Mouse (Mus musculus): ENCODE measurements around the gene Peg3.
"Not testable (repeated sequence)": the region's sequence is repeated elsewhere in the genome, so short reads cannot be mapped to it uniquely, and the experiment has no call there.

Peg3 gene

GRCm38 (mm10) chr7:6730241-6730640 is at the start of gene Peg3, which contains the start of gene Usp29:
Gene Peg3, minus strand, starts transcription at chr7:6730431.
Gene Usp29, plus strand, starts transcription at chr7:6730578.
- DNase-seq: peak; percentile 18

DNA sequence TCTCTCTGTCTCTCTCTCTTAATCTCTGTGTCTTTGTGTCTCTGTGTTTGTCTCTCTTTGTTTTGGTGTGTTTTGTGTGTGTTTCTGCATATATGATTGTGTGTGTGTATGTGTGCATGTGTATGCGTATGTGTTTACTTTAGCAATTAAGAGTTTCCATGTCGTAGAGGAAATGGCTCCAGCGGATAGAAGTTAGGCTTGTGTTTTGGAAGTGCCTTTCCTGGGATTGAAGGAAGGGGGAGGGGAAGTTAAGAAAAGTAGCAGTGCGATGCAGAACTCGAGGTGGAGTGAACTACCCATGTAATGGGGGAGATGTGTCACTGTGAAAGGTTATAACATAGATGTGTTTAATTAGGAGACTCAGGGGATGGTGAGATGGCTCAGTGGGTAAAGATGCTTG is 48.9 kb upstream of the Peg3 start:
- no peak for DNase-seq

DNA sequence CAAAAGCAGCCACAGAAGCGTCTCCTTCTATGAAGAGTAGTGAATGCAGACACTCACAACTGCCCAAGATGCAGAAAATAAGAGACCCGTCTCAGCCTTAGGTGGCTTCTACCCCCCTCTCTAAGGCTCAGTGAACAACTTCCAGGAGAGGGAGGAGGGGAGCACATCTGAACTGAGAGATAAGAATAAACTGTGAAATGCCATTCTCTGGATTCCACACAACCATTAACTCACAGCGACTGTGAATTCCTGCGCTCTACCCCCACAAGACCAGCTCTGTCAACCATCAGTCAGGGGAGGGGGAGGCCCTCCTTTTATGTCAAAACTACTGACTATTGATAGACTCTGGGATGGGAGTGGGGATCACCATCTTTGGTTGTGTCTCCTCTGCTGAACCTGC is 47.5 kb upstream of the Peg3 start:
- DNase-seq: no peak

- DNase-seq: no peak
Observed at GRCm38 (mm10) chr7:6777107-6777506, 46.9 kb upstream of the Peg3 start.

- DNase-seq: no peak
Observed at GRCm38 (mm10) chr7:6776314-6777059, 46.3 kb upstream of the Peg3 start.

DNA sequence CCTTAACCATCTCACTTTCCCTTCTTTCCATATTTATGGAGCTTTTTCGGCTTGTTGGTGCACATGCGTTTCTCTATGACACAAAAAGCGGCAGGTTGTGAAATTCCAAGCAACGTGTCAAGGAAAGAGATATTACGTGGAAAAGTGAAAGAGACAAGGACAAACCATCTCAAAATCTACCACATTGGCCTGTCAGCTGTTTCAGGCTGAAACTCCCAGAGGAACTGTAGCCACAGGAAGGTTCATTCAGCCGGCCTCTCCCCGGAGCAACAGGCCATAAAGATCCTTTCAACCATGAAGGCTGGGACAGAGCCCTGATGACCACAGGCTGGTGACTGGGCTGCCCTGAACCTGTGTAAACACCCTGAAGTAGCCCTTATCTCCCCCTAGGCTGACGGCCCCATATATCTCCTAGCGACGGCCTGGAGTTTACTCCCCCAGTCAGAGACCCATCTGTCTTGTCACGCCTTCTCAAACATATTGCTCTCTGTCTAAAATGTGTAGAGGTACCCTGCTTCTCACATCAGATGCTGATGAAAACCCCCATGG is 43.7 kb upstream of the Peg3 start:
- not testable (repeated sequence) for DNase-seq

- no peak for DNase-seq
Observed at GRCm38 (mm10) chr7:6770286-6770685, 40.1 kb upstream of the Peg3 start.

DNA sequence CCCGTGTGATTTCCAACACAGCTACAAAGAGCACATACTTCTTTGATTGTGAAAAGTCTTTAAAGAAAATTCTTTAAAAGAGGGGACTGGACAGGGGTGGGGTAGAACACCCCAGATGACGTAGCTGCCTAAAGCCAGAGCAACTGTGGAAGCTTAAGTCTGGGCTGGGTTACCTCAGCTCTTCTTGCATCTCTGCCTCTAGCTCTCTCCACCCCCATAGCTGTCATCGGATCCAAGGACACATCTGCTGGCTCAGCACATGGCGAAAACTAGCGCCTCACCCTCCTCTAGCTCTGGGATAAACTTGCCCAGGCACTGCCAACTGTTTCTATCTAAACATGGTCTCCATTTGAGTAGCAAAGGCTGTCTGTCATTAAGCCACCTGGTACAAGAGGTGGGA is 35.0 kb upstream of the Peg3 start:
- no peak for DNase-seq

GRCm38 (mm10) chr7:6760170-6760569 is 29.9 kb upstream of the Peg3 start:
- no peak for DNase-seq

GRCm38 (mm10) chr7:6759698-6760097 is 29.5 kb upstream of the Peg3 start:
- DNase-seq: no peak

- DNase-seq: no peak
Observed at GRCm38 (mm10) chr7:6756777-6757291, 26.6 kb upstream of the Peg3 start.

DNA sequence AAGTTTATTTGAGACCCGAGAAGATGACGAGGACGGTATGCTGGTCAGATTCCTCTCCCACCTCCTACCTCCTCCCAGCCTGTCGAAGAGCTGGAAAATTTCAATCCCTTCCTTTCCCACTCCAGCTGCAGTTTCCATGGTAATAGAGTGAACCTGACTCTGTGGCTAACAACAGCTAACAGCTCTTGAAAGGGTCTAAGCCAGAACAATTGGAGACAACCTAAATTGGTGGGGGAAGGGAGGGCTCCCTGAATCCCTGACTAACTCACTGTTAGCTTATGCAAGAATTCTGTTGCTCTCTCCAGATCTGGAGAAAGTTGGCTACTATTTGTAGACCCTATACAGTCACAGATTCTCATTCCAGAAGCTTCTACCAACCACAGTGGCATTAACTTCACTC is 23.2 kb upstream of the Peg3 start:
- DNase-seq: no peak

- DNase-seq: no peak
Observed at GRCm38 (mm10) chr7:6749196-6749595, 19.0 kb upstream of the Peg3 start.

DNA sequence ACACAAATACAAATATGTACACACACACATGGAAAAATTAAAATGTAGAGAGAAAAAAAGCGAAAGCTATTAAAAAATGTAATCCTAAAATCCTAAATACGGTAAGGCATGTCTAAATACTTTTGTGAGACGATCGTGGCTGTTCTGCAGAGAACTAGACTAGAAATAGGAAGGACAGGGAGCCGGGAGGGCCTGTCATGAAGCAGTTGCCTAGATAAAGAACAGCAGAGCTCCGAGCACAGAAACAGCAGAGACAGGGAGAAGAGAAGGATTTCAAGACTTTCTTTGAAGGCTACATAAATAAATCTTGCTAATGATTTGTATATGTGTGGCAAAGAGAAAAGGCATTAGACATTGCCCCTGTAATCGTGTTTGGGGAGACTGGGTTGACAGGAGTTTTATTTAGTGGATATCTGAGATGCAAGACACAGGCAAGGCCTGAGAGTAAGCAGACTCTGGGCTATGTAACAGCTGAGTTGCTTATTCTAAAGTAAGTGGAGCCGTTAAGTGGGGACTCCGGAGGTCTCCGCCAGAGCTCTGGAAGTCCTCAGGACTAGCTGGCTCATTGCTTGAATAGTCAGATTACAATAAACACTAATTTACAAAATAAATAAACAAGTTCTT is 14.2 kb upstream of the Peg3 start:
- no peak for DNase-seq

DNA sequence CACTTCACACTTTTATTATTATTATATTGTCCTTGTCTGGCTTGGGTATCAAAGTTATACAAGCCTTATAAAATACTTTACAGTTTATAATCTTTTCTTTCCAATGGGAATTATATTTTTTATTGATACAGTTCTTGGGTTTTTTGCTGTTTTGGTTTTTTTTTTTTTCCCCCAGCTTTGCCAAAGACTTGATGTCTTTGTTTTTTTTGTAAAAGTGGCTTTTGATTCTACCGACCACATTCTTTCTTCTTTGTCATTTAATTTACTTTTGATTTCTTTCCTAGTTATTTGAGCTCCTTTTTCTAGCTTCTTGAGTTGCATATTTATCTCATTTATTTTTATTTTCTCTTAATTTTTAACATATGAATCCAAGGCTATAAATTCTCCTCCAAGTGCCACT is 5.8 kb upstream of the Peg3 start:
- no peak for DNase-seq

- DNase-seq: no peak
Observed at GRCm38 (mm10) chr7:6731930-6732329, 1.7 kb upstream of the Peg3 start.

GRCm38 (mm10) chr7:6731373-6731772 is 1.1 kb upstream of the Peg3 start:
- no peak for DNase-seq

- DNase-seq: no peak
Observed at GRCm38 (mm10) chr7:6730801-6731200, 570 bp upstream of the Peg3 start.

- DNase-seq: peak; percentile 66
Observed at GRCm38 (mm10) chr7:6729061-6729817, 992 bp downstream of the Peg3 start.

GRCm38 (mm10) chr7:6728263-6728931 is 1.8 kb downstream of the Peg3 start:
- peak; percentile 13 for DNase-seq

DNA sequence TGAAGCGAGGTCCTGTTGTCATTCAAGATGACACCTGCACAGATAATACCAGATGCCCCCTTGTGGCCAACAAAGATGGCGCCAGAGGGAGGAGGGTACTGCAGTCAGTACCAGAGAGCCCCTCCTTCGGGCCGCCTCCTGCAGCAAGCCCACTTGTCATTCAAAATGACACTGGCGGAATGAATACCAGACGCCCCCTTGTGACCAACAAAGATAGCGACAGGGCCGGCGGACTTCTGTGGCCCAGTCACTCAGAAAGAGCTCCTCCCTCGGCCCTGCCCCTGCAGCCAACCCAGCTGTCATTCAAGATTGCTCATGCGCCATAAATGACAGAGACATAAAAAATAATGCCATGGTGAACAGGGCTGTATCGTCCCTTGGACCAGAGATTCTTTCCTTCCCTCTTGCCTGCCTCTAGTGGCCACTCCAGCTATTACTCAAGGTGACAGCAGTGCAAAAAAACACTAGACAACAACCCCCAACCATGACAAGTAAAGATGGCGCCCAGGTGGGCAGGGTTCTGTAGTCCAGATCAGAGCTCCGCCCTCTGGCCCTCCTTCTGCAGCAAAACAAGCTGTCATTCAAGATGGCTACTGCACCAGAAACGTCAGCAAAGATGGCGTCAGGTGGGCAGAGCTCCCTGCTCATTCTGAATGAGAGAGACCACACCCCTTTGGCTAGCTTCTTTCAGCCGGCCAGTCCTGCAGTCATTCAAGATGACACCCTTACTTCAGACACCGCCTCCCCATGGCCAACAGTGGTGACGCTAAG is 2.7 kb downstream of the Peg3 start:
- peak; percentile 10 for DNase-seq

GRCm38 (mm10) chr7:6709396-6709795 is 20.8 kb downstream of the Peg3 start:
- no peak for DNase-seq
